Mouse (Mus musculus): ENCODE results near the gene Meis3.

The Meis3 gene

GRCm38 (mm10) chr7:16174597-16175541, at the start of gene Meis3:
TSS of gene Meis3 (plus strand) at chr7:16175090.
- DNase-seq (ENCODE audit: extremely low read depth, insufficient read length, low spot score): peak; percentile 65

GRCm38 (mm10) chr7:16125829-16126228, 49.1 kb upstream of the Meis3 start:
- no peak for DNase-seq (ENCODE audit: extremely low read depth, insufficient read length, low spot score)

- no peak for DNase-seq (ENCODE audit: extremely low read depth, insufficient read length, low spot score)
Measured at GRCm38 (mm10) chr7:16128344-16128743, 46.5 kb upstream of the Meis3 start.

GRCm38 (mm10) chr7:16128899-16129298, 46.0 kb upstream of the Meis3 start:
- DNase-seq (ENCODE audit: extremely low read depth, insufficient read length, low spot score): no peak

- DNase-seq (ENCODE audit: extremely low read depth, insufficient read length, low spot score): no peak
Measured at GRCm38 (mm10) chr7:16129421-16129845, 45.5 kb upstream of the Meis3 start, which contains the start of gene Slc8a2. TSS of gene Slc8a2 (plus strand) at chr7:16129826.

- no peak for DNase-seq (ENCODE audit: extremely low read depth, insufficient read length, low spot score)
Measured at GRCm38 (mm10) chr7:16129846-16130691, 44.8 kb upstream of the Meis3 start.

GRCm38 (mm10) chr7:16130956-16131634, 43.8 kb upstream of the Meis3 start:
- no peak for DNase-seq (ENCODE audit: extremely low read depth, insufficient read length, low spot score)

GRCm38 (mm10) chr7:16132161-16132581, 42.7 kb upstream of the Meis3 start:
- DNase-seq (ENCODE audit: extremely low read depth, insufficient read length, low spot score): no peak

GRCm38 (mm10) chr7:16132926-16133325, 42.0 kb upstream of the Meis3 start:
- DNase-seq (ENCODE audit: extremely low read depth, insufficient read length, low spot score): no peak

- DNase-seq (ENCODE audit: extremely low read depth, insufficient read length, low spot score): no peak
Measured at GRCm38 (mm10) chr7:16133691-16134090, 41.2 kb upstream of the Meis3 start.

- no peak for DNase-seq (ENCODE audit: extremely low read depth, insufficient read length, low spot score)
Measured at GRCm38 (mm10) chr7:16134951-16135392, 39.9 kb upstream of the Meis3 start.

GRCm38 (mm10) chr7:16146489-16147410, 28.1 kb upstream of the Meis3 start:
- DNase-seq (ENCODE audit: extremely low read depth, insufficient read length, low spot score): no peak

GRCm38 (mm10) chr7:16147643-16148042, 27.2 kb upstream of the Meis3 start:
- DNase-seq (ENCODE audit: extremely low read depth, insufficient read length, low spot score): no peak

GRCm38 (mm10) chr7:16149241-16149640, 25.6 kb upstream of the Meis3 start:
- DNase-seq (ENCODE audit: extremely low read depth, insufficient read length, low spot score): no peak

GRCm38 (mm10) chr7:16150191-16151145, 24.4 kb upstream of the Meis3 start:
- DNase-seq (ENCODE audit: extremely low read depth, insufficient read length, low spot score): no peak

GRCm38 (mm10) chr7:16153522-16153921, 21.4 kb upstream of the Meis3 start:
- no peak for DNase-seq (ENCODE audit: extremely low read depth, insufficient read length, low spot score)

- peak; percentile 57 for DNase-seq (ENCODE audit: extremely low read depth, insufficient read length, low spot score)
Measured at GRCm38 (mm10) chr7:16155132-16155872, 19.6 kb upstream of the Meis3 start.

Data from 3134 (cell line).